Mouse (Mus musculus) neural tube, embryonic 13.5 days (tissue): ENCODE results near the gene Rtf2. TPM values are rescaled to one million over a fixed set of nuclear protein-coding genes. Genes with fewer than 3 reads are reported as not detected.

Experiments used
- ATAC-seq: fragments of 200-750 bp; cut with Nextera tagmentation; 2 replicates; pipeline ENCODE4 v1.8.0; 2017; ENCODE audit warnings: low read depth, mild to moderate bottlenecking, moderate TSS enrichment, moderate library complexity
- H3K27ac ChIP-seq: fragments of 300-500 bp; sonication (generic); replicated peaks from 2 replicates; pipeline ENCODE4 v1.5.1; 2015; ENCODE audit warnings: moderate library complexity, mild to moderate bottlenecking, inconsistent platforms
- H3K27me3 ChIP-seq: fragments of 300-500 bp; sonication (generic); 2 replicates; pipeline ENCODE4 v1.6.1; 2015; ENCODE audit warnings: mild to moderate bottlenecking, inconsistent platforms
- H3K36me3 ChIP-seq: fragments of 300-500 bp; sonication (generic); 2 replicates; pipeline ENCODE4 v1.6.1; 2015; ENCODE audit warnings: mild to moderate bottlenecking, inconsistent platforms
- H3K4me1 ChIP-seq: fragments of 300-500 bp; sonication (generic); replicated peaks from 2 replicates; pipeline ENCODE4 v1.6.1; 2015; ENCODE audit warnings: inconsistent platforms
- H3K4me2 ChIP-seq: fragments of 300-500 bp; sonication (generic); 2 replicates; pipeline ENCODE4 v1.6.1; 2015; ENCODE audit warnings: inconsistent platforms, mild to moderate bottlenecking, moderate library complexity
- H3K4me3 ChIP-seq: fragments of 300-500 bp; sonication (generic); 2 replicates; pipeline ENCODE4 v1.5.1; 2015; ENCODE audit warnings: mild to moderate bottlenecking, inconsistent platforms
- H3K9ac ChIP-seq: fragments of 300-500 bp; sonication (generic); 2 replicates; pipeline ENCODE4 v1.6.1; 2015; ENCODE audit warnings: moderate library complexity, mild to moderate bottlenecking, inconsistent platforms
- H3K9me3 ChIP-seq: fragments of 300-500 bp; sonication (generic); 2 replicates; pipeline ENCODE4 v1.6.1; 2016; ENCODE audit warnings: inconsistent platforms
- WGBS: fragments of 180-500 bp; shearing (Covaris S2); methylation state at CpG from one replicate; pipeline ENCODE4 v1.1.7; 2015; 5-methylcytosine and 5-hydroxymethylcytosine counted together
- polyA plus RNA-seq: library from polyadenylated mRNA; unstranded; fragments of >200 nt; fragmentation: Nextera tagmentation; extraction: Ambion mirVana; gene quantifications from 2 replicates; pipeline ENCODE4 v1.2.1, GENCODE M21; 2015

Gene Rtf2
- polyA plus RNA-seq, 1 experiment from 2014 or later: 103 TPM

DNA sequence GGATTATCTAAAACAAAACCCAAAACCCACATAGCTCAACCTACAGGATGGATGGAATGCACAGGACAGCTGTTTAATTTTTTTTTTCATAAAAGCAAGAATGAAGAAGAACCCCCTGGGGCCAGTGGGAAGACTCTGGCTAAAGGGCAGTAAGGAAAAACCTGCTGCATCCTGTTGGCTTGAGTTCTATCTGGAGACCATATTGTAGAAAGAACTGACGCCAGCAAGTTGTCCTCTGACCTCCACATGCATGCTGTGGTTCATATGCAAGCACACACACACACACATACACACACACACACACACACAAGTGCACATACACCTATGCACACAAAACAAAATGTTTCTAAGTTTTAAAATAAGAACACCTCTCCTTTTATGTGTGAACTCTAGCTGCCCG is 29.7 kb upstream of the Rtf2 start:
- Histone ChIP-seq H3K4me2 (no peak overlapping the region), H3K9me3 (no peaks in the 10 kb centered on the region), H3K36me3 (no peaks in the 10 kb centered on the region), H3K27me3 (no peaks in the 10 kb centered on the region), H3K27ac (no peak overlapping the region), H3K4me3 (no peak overlapping the region), H3K9ac (no peak overlapping the region), H3K4me1 (peaks cover 15% of the 10 kb centered on the region)
- 80% methylated on average over 2 of the region's 2 CpGs for WGBS
- no peak for ATAC-seq

DNA sequence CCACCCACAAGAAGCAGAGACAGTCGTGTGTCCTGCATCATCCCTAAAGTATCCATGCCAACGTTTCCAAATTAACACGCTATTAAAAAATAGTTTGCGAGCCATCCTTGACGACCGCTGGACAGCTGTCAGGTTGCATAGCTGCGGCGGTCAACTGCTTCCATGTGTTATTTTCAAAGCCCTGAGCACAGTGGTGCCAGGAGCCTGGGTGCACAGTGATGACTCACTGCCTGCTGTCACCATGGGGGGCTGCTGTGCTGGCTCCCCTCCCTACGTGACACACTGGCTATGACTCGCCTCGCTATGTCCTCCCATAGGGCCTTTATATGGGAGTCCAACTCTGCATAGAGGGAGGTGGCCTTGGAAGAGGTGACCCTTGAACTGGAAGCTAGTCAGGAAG is 29.3 kb upstream of the Rtf2 start:
- no peak overlapping the region for H3K9ac ChIP-seq
- no peak overlapping the region for H3K4me2 ChIP-seq
- no peaks in the 10 kb centered on the region for H3K9me3 ChIP-seq
- no peak overlapping the region for H3K4me3 ChIP-seq
- no peaks in the 10 kb centered on the region for H3K36me3 ChIP-seq
- ATAC-seq: no peak
- no peaks in the 10 kb centered on the region for H3K27me3 ChIP-seq
- peaks cover 15% of the 10 kb centered on the region for H3K4me1 ChIP-seq
- no peak overlapping the region for H3K27ac ChIP-seq
- 77% methylated on average over 11 of the region's 11 CpGs for WGBS

DNA sequence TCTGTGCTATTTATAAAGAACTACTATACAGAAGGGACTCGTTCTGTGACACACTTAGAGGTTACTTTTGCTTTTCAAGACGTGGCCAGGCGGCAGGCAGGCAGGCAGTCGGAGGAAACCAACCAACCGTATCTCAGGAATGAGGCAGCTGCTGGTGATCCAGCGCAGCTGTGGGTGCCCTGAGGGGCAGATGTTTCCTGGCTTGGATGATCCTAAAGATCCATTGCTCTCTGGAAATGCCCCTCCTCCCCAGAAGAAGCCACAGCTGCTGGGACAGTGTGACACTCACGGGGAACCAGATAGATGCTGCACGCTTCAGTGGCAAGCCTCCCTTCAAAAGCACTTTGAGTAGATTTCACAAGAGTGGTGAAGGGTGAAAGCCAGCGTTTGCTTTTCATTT is 27.9 kb upstream of the Rtf2 start:
- Histone ChIP-seq H3K27me3 (no peaks in the 10 kb centered on the region), H3K36me3 (no peaks in the 10 kb centered on the region), H3K9ac (no peak overlapping the region), H3K4me3 (no peak overlapping the region), H3K27ac (no peak overlapping the region), H3K9me3 (no peaks in the 10 kb centered on the region), H3K4me1 (peaks cover 15% of the 10 kb centered on the region), H3K4me2 (peak overlapping the region; percentile 28; the same call in 1 of the 2 replicates)
- peak; percentile 23; the same call in 1 of the 2 replicates for ATAC-seq
- 19% methylated on average over 9 of the region's 9 CpGs for WGBS

DNA sequence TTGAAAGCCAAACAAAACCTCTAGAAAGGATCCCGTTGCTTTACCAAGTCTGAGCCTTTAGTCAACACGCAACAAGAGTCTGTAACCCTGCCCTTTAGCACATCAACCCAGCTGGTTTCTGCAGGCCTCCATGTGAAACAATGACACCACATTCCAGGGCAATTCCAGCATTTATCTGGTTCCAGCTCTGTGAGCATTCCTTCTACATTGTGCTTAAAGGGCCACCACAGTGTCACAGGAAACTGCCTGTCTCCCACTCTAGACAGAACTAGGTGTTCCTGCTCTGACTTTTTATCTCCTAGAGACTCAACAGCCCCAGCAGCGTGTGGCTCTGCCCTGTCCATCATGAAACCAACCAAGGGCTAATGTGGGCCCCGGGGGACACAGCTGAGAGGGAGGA is 27.1 kb upstream of the Rtf2 start:
- no peak overlapping the region for H3K9ac ChIP-seq
- no peaks in the 10 kb centered on the region for H3K27me3 ChIP-seq
- H3K27ac ChIP-seq: no peak overlapping the region
- H3K4me1 ChIP-seq: peaks cover 15% of the 10 kb centered on the region
- H3K9me3 ChIP-seq: no peaks in the 10 kb centered on the region
- no peaks in the 10 kb centered on the region for H3K36me3 ChIP-seq
- no peak for ATAC-seq
- no peak overlapping the region for H3K4me3 ChIP-seq
- no peak overlapping the region for H3K4me2 ChIP-seq
- 27% methylated on average over 4 of the region's 4 CpGs for WGBS

- H3K9ac ChIP-seq: no peak overlapping the region
- H3K4me2 ChIP-seq: no peak overlapping the region
- no peaks in the 10 kb centered on the region for H3K36me3 ChIP-seq
- 58% methylated on average over 5 of the region's 5 CpGs for WGBS
- no peaks in the 10 kb centered on the region for H3K27me3 ChIP-seq
- ATAC-seq: no peak
- H3K4me1 ChIP-seq: peaks cover 15% of the 10 kb centered on the region
- H3K4me3 ChIP-seq: no peak overlapping the region
- H3K27ac ChIP-seq: no peak overlapping the region
- H3K9me3 ChIP-seq: no peaks in the 10 kb centered on the region
These were observed 26.5 kb upstream of the Rtf2 start for GRCm38 (mm10) chr2:172413894-172414293.

- H3K4me1 ChIP-seq: peaks cover 15% of the 10 kb centered on the region
- no peaks in the 10 kb centered on the region for H3K9me3 ChIP-seq
- H3K27ac ChIP-seq: no peak overlapping the region
- H3K36me3 ChIP-seq: no peaks in the 10 kb centered on the region
- ATAC-seq: no peak
- no peak overlapping the region for H3K9ac ChIP-seq
- 73% methylated on average over 12 of the region's 12 CpGs for WGBS
- no peak overlapping the region for H3K4me2 ChIP-seq
- H3K4me3 ChIP-seq: no peak overlapping the region
- no peaks in the 10 kb centered on the region for H3K27me3 ChIP-seq
These were observed 24.1 kb upstream of the Rtf2 start for GRCm38 (mm10) chr2:172416218-172416617.

GRCm38 (mm10) chr2:172416876-172417275 is 23.5 kb upstream of the Rtf2 start:
- Histone ChIP-seq H3K9ac (no peak overlapping the region), H3K27me3 (no peaks in the 10 kb centered on the region), H3K9me3 (no peaks in the 10 kb centered on the region), H3K36me3 (no peaks in the 10 kb centered on the region), H3K27ac (no peak overlapping the region), H3K4me3 (no peak overlapping the region), H3K4me1 (peaks cover 15% of the 10 kb centered on the region), H3K4me2 (no peak overlapping the region)
- 94% methylated on average over 5 of the region's 5 CpGs for WGBS
- no peak for ATAC-seq

DNA sequence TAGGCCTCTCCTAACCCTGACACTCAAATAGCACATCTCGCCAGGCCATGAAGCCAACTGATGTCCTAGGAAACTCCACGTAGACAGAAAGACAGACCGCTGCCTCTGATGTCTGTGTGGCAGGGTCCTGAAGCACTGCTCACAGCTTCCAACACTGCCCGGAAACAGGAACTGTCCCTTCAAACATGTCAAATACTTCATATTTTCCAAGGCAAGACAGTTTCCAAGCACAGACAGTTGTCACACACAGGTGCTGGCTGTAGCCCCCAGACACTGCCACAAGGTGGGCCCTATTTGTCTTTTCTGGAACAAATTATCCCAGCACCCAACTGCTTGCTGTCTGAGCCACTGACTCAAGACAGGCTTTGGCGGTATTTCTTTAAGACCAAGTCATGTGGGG is 22.1 kb upstream of the Rtf2 start:
- no peaks in the 10 kb centered on the region for H3K9me3 ChIP-seq
- no peaks in the 10 kb centered on the region for H3K36me3 ChIP-seq
- H3K27me3 ChIP-seq: no peaks in the 10 kb centered on the region
- no peak overlapping the region for H3K9ac ChIP-seq
- H3K4me3 ChIP-seq: no peak overlapping the region
- no peak for ATAC-seq
- no peak overlapping the region for H3K27ac ChIP-seq
- no peak overlapping the region for H3K4me2 ChIP-seq
- 87% methylated on average over 5 of the region's 5 CpGs for WGBS
- H3K4me1 ChIP-seq: peaks cover 7% of the 10 kb centered on the region; the same call in 1 of the 2 replicates

GRCm38 (mm10) chr2:172430609-172431008 is 9.7 kb upstream of the Rtf2 start:
- WGBS: 77% methylated on average over 1 of the region's 1 CpGs
- H3K9ac ChIP-seq: no peak overlapping the region
- H3K4me2 ChIP-seq: no peak overlapping the region
- no peaks in the 10 kb centered on the region for H3K27me3 ChIP-seq
- no peaks in the 10 kb centered on the region for H3K9me3 ChIP-seq
- H3K4me1 ChIP-seq: no peaks in the 10 kb centered on the region
- H3K27ac ChIP-seq: no peak overlapping the region
- no peaks in the 10 kb centered on the region for H3K36me3 ChIP-seq
- ATAC-seq: no peak
- H3K4me3 ChIP-seq: no peak overlapping the region

DNA sequence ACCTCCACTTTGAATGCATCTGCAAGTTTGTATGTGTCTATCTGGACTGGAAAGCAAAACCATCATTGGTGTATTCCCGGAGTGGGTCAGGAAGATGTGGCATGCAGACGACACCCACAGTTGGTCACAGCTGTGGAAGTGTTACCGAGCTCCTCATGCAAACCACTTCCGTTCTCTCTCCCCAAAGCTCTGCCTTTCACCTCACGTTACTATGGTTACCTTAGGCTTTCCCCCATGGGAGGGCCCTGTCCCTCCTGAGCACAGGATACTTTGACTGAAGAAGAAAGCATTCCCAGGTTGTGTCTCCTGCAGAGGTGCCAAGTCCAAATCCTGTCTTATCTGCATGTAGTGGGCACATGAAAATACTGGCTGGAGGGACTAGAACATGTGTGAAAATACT is 6.6 kb upstream of the Rtf2 start:
- H3K9me3 ChIP-seq: no peaks in the 10 kb centered on the region
- no peaks in the 10 kb centered on the region for H3K27me3 ChIP-seq
- ATAC-seq: no peak
- no peaks in the 10 kb centered on the region for H3K36me3 ChIP-seq
- 57% methylated on average over 5 of the region's 5 CpGs for WGBS
- H3K27ac ChIP-seq: no peak overlapping the region
- no peaks in the 10 kb centered on the region for H3K4me1 ChIP-seq
- H3K9ac ChIP-seq: no peak overlapping the region
- no peak overlapping the region for H3K4me3 ChIP-seq
- no peak overlapping the region for H3K4me2 ChIP-seq

DNA sequence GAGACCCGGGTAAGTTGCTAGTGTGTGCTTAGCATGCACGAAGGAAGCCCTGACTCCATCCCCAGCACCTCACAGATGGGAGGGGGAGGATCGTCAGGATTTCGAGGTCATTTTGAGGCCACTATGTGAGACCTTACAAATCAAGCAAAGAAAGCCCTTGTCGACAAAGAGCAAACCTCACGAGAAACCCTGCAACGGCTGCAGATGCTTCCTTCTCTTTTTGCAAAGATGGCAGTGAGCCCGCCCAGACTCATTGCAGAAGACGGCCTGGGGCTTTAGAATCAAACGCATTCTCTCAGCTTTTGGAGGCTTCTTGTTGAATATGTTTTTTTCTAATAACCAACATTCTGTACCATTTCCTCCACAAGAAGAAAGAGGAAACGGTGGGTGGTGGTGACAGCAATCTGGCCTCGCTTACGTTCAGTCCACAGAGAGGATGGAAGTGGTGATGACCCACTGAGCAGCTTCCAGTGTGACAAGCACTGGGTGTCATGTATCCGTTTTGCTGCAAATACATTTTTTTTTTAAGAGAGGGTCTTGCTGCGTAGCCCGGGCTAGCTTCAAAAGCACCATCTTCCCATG is 2.9 kb upstream of the Rtf2 start:
- WGBS: 63% methylated on average over 16 of the region's 16 CpGs
- Histone ChIP-seq H3K4me1 (peaks cover 24% of the 10 kb centered on the region), H3K9me3 (no peaks in the 10 kb centered on the region), H3K27me3 (no peaks in the 10 kb centered on the region), H3K27ac (no peak overlapping the region), H3K36me3 (no peaks in the 10 kb centered on the region), H3K4me3 (no peak overlapping the region), H3K4me2 (no peak overlapping the region), H3K9ac (no peak overlapping the region)
- ATAC-seq: no peak

GRCm38 (mm10) chr2:172440640-172441005 is 267 bp downstream of the Rtf2 start:
- Histone ChIP-seq H3K9me3 (no peaks in the 10 kb centered on the region), H3K4me2 (peak overlapping the region; percentile 86), H3K4me3 (peak overlapping the region; percentile 84), H3K27me3 (no peaks in the 10 kb centered on the region), H3K4me1 (peaks cover 24% of the 10 kb centered on the region), H3K9ac (peak overlapping the region; percentile 77), H3K36me3 (peaks cover 12% of the 10 kb centered on the region), H3K27ac (peak overlapping the region; percentile 46; the same call in 1 of the 2 replicates)
- 1% methylated on average over 21 of the region's 21 CpGs for WGBS
- peak; percentile 80 for ATAC-seq

- H3K36me3 ChIP-seq: peaks cover 18% of the 10 kb centered on the region
- WGBS: 37% methylated on average over 6 of the region's 6 CpGs
- H3K27ac ChIP-seq: no peak overlapping the region
- H3K4me3 ChIP-seq: peak overlapping the region; percentile 84
- H3K4me2 ChIP-seq: peak overlapping the region; percentile 86
- H3K4me1 ChIP-seq: peaks cover 24% of the 10 kb centered on the region
- H3K9me3 ChIP-seq: no peaks in the 10 kb centered on the region
- ATAC-seq: no peak
- H3K27me3 ChIP-seq: no peaks in the 10 kb centered on the region
- H3K9ac ChIP-seq: peak overlapping the region; percentile 77
These were observed 820 bp downstream of the Rtf2 start for GRCm38 (mm10) chr2:172441176-172441575.
